Mouse (Mus musculus) cerebral cortex, adult 2 months (tissue): ENCODE measurements around the gene Ddx49.

Source experiments
- WGBS: fragments of 180-500 bp; shearing (Covaris S2); methylation state at CpG from one replicate; pipeline ENCODE4 v1.1.7; 2018; 5-methylcytosine and 5-hydroxymethylcytosine counted together

Ddx49 gene

DNA sequence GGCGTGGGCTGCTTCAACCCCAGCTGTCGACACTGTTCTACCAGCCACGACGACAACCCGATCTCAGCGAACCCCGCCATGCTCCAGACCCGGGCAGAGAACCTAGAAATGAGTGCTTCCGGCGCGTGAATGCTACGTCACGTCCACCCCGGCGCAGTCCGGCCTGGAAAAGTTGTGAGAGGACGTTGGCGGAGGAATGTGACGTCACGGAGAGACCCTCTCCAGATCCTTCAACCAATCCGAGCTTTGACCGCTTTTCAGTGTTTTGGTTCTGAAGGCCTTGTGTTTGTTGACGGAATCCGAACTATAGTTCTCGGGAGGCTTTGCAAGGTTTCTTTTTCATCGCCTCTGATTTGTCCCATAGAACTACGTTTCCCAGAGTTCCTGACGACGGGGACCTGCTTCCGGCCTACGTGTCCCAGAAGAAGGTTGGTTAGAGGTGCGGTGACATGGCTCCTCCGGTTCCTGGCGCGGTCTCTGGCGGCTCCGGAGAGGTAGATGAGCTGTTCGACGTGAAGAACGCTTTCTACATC, at the start of gene Ddx49, which contains the start of gene Cope:
TSS of gene Ddx49 (minus strand) at position 132 of the 533 bp plus-strand sequence.
TSS of gene Cope (plus strand) at position 161 of the 533 bp plus-strand sequence.
- WGBS = under 1% methylated on average over 40 of the region's 40 CpGs

DNA sequence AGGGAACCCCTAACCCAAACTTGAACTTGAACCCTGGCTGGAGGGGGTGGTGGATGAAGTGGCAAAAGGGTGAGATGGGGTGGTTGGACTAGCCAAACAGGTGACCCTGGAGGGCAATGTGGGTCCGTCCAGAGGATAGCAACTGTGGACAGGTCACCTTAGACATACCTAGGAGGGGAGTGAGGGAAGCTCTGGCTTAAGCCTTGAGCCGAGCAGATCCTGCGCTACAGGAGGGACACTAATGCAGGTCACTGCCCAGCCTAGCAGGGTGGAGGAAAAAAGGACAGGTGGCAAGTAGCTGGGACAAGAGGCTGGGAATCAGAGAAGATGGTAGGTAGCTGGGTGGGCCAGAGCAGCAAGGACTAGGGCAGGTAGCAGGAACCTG, 49.7 kb upstream of the Ddx49 start:
- WGBS = 24% methylated on average over 3 of the region's 3 CpGs

DNA sequence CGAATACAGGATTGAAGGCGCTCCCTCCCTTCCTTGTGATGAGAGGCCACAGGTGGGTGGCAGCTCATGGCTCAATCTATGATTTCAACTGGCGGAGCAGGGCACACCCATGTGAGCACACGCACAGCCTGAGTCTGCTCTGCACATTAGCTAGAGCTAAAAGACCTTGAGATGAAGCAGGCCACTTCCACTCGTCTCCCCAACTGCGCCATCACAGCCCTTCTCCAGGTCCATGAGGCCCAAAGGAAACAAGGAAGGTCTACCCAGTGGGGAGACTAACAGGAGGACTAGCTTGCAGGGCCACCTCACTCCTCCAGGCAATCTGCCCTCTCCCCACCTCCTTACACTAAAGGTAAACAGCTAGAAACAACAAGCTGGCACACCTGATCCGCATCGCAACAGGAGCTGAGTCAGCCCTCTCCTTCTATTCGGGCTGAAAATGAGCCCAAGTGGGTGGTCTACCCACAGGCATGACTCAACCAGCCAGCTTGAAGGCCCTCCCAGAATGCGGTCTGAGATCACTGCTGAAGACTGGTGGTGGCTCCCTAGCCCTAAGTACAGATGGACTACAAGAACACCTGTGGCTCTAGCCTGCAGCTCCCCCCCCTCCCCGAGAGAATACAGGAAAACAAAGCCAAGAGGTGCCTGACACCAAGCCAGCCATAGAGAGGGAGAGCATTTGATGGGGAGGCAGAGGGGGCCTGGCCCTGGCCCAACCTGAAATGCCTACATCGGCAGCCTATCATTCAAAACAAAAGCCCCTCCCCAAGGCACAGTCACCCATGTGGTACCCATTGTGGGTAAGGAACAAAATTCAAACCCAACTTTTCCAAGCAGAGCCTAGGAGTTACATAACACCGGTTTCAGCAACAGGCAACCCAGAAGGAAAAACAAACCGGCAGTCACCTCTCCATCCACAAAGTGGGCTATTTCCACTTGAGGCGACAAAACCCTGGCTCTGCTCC, 49.0 kb upstream of the Ddx49 start:
- 22% methylated on average over 15 of the region's 15 CpGs for WGBS

DNA sequence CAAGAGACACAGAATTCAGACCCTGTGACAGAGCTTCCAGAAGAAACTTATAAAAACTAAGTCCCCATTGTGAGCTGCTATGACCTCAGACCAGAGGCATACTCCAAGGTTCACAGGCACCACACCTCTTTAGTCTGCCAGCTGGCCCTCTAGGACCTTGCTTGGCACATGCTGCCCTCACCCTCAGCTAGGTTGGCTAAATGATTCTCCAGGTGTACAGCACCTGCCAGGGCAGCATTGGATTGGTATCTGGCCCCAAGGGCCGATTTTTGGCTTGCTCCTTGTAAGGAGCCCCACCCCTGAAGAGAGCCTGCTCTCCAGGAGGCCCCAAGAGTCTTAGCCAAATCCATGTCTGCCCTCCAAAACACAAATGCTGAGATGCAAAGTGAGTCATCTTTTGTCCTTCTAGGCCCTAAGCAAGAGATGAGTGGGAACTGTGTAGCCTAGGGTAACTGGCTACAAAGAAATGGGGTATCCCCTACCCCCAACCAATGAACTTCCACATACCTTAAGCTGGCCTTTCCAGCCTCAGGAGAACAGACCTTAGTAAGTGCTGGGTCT, 45.7 kb upstream of the Ddx49 start:
- 58% methylated on average over 1 of the region's 1 CpGs for WGBS

DNA sequence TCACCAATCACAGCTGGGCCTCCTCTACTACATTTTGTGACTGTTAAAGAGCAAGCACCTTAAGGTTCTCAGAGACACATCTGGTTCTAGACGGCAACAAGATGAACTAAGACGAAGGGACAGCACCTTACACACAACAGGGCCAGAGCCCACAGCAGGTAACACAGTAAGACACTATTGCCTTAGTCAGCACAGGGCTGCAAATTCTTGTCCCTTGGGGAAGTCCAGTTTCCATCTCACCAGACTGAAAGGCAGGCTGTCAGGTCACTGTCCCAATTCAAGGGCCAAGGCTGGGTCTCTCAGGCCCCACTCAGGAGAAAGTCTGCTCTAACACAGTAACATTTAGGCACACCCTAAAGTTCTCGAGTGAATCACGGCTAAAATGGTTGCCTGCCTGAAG, 45.2 kb upstream of the Ddx49 start:
- WGBS = 72% methylated on average over 4 of the region's 4 CpGs

DNA sequence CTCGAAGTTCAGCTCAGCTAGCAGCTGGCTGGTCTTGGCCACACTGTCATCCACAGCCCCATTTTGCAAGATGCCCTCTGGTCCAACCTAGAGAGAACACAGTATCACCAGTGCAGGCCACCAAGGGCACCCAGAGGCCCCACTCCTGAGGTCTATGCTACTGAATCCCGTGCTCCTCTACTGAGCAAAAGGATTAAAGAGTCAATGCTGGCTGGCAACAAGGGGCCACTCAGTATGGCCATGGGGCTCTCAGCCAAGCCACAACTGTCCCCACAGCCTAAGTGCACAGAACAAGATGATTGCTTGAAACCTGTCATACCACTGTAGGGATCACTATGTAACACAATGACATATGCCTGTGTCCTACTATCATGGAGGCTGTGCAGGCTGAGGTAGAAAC, 42.0 kb upstream of the Ddx49 start:
- 71% methylated on average over 2 of the region's 2 CpGs for WGBS

DNA sequence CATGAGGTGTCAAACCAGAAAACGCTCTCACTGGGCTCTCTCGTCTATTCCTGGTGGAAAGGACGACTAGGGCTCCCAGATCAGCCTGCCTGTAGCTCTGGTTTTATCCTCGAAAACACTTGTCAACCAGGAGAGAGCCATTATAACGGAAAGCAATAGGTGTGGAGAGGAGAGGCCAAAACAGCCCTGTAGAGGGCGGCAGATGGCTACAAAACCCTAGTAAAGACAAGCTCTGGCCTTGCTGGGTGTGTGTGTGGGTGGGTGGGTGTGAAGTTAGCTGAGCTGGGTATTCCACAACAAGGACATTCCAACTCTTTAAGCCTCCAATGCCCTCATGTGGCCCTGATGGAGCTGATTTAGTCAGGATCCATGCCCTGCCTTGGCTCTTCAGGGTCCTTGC, 41.4 kb upstream of the Ddx49 start:
- 42% methylated on average over 6 of the region's 6 CpGs for WGBS

DNA sequence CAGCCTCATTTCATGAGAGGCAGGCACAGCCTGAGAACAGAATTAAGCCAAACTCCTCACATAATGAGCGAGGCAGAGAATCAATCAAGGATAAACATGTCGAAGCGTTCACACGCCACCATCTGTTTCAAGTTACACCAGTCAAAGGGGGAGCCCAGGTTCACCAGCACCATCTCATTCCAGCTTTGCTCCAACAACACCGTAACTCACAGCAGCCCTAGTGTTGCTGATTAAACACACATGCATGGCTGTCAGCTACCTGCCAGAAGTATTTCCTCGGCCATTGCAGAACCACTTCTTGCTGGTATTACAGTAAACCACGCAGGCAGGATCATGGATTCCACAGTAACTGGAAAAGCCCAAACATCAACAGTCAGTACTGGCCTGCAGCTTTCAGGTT, 40.8 kb upstream of the Ddx49 start:
- 56% methylated on average over 7 of the region's 7 CpGs for WGBS

DNA sequence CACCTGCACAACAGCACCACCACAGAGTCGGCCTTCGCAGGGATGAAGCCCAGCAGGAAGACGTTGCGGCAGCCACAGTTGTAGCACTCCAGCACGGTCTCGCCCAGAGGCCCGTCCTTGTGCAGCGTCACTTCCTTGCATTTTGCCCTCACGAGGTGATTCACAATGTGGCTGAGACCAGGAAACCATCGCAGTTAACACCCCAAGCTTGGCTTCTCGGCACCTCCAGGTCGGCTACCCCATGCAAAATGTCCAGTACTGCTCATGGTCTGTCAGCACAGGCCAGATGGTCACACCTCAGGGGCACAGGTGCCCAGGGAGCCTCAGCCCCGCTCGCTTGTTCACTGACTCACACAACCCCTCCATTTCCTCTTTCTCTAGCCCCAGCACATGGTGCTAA, 39.7 kb upstream of the Ddx49 start:
- WGBS = 87% methylated on average over 14 of the region's 14 CpGs

DNA sequence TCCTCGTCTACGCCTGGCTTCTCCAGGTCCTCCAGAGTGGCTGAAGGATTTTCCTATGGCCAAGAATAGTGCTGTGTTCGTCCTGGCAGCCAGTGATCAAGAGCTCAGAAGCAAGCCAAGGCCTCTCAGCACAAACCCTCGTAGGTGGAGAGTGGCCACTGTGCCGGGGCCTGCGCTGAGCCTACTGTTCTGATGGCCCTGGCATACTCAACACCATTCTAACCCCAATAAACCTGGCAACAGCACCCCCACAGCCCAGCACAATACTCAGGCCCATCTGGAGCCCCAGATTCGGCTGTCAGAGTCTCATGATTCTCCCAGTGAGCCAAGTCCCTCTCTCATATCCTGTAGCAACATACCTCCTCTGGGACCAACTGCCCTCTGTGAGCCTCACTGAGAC, 38.4 kb upstream of the Ddx49 start:
- 57% methylated on average over 7 of the region's 7 CpGs for WGBS

DNA sequence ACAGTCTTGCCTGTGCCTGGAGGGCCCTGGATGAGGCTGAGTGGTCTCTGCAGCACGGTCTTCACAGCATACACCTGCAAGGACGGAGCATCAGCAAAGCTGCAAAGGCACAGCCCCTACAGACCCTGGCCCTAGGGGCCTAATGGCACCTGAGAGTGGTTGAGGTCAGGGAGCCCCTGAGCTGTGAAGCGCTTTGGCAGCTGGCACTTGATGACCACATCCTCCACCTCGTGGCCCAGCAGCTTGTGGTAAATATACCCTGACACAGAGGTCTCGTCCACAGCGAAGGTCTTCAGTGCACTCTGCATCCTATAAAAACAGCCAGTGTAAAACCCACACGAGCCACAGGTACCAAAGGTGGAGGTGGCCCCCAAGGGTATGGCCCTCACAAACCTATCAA, 36.6 kb upstream of the Ddx49 start:
- WGBS = 87% methylated on average over 7 of the region's 7 CpGs

DNA sequence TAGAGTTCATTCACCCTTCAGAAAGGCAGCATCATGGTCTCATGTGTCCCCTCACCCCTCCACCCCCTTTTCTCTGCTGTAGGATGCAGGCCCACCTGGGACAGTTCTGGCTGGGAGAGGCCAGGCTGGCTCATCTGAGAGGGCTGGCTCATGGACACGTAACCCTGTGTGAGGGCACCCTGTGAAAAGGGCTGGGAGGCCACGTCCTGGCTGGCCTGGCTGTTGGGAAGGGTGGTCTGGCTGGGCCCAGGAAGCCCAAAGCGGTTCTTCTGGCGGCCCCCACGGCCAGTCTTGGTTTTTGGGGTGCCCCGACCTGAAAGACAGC, 30.6 kb upstream of the Ddx49 start:
- WGBS = 91% methylated on average over 6 of the region's 6 CpGs

DNA sequence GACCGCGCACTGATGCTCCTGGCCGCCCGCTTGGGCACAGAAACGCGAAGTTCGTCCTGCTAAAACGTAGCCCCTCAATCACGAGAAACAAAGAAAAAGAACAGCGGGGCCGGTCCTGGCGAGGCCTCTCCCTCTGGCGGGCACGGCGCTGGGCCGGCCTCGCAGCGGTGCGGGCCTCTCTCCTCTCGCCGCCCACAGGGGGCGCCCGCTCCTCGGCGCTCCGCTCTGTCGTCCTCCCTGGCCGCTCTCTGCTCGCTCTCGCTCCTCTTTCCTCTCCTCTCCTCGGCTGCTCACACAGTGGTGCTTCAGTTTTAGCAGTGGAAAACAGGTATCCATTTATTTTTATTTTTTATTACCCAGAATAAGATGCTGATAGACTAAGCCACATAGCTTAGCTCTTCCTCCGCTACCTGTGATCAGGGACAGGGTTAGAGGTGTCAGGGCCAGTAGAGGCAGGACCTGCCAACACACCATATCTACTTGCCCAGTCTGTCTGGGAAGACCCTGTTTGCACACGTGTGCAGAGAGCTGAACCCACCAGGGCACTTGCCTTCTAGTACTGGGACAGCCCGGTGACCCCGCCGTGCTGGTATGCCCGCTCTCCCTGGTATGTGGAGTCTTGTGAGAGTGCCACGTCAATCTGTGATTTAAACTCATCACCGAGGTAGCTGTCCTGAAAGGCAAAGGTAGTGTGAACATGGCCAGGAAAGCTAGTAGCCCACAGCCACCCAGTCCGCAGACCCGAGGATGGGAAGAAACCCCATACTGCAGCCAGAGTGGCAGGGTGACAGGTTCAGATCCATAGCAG, 30.0 kb upstream of the Ddx49 start:
- 29% methylated on average over 41 of the region's 41 CpGs for WGBS

DNA sequence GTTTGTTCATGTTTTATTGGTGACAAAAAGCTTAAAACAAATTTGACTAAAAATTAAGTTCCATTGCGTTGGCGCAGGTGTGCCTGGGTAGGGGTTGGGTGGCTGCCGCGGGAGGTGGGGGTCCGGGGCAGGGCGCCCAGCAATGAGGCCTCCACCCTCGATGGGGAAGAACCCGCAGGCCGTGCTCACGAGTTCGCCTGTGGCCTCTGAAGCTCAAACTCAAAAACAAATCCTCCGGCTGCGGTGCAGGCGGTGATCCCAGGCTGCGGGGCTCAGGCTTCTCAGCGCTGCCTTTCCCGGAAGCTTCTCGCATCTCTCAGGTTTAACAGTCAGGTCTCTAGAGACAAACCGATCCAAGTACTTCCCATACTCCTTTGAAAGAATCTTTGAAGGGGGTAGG, 29.2 kb upstream of the Ddx49 start:
- 50% methylated on average over 19 of the region's 19 CpGs for WGBS

DNA sequence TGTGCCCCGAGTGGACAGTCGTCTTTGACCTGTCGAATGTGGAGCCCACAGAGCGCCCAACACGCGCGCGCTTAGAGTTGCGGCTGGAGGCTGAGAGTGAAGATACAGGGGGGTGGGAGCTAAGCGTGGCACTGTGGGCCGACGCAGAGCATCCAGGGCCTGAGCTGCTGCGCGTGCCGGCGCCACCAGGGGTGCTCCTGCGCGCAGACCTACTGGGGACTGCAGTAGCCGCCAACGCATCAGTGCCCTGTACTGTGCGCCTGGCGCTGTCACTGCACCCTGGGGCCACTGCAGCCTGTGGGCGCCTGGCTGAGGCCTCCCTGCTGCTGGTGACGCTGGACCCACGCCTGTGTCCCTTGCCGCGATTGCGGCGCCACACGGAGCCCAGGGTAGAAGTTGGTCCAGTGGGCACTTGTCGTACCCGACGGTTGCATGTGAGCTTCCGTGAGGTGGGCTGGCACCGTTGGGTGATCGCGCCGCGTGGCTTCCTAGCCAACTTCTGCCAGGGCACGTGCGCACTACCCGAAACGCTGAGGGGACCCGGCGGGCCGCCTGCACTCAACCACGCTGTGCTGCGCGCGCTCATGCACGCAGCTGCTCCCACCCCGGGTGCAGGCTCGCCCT, 28.6 kb upstream of the Ddx49 start:
- WGBS = 27% methylated on average over 53 of the region's 53 CpGs

DNA sequence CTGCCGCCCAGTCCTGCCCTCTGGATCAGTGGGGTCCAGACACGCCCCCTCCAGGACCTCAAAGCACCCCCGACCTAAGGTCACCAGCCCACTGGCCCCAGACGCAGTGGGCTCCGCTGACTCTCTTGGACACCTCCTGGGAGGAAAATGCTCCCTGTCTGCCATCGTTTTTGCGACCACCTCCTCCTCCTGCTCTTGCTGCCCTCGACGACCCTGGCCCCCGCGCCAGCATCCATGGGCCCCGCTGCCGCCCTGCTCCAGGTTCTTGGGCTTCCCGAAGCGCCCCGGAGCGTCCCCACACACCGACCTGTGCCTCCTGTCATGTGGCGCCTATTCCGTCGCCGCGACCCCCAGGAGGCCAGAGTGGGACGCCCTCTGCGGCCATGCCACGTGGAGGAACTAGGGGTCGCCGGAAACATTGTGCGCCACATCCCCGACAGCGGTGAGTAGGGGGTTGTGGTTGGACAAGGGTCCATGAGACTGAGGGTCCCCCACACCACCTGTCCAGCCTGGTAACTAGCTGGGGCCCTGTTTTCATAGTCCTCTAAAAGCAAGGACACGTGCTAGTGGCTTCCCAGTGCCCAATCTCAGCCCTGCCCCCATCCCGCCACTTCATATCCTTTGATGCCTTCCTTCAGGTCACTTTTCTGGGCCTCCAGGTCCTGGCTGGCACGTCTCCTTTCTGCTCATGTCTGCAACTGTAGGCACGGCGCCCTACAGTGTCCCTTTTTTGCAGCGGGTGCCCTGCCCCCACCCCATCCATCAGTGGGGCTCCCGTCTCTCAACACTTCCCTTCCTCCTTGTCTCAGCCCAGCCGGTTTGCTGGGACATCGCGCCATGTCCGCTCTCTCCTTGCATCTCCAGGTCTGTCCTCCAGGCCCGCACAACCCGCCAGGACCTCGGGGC, 27.8 kb upstream of the Ddx49 start:
- 24% methylated on average over 45 of the region's 45 CpGs for WGBS

DNA sequence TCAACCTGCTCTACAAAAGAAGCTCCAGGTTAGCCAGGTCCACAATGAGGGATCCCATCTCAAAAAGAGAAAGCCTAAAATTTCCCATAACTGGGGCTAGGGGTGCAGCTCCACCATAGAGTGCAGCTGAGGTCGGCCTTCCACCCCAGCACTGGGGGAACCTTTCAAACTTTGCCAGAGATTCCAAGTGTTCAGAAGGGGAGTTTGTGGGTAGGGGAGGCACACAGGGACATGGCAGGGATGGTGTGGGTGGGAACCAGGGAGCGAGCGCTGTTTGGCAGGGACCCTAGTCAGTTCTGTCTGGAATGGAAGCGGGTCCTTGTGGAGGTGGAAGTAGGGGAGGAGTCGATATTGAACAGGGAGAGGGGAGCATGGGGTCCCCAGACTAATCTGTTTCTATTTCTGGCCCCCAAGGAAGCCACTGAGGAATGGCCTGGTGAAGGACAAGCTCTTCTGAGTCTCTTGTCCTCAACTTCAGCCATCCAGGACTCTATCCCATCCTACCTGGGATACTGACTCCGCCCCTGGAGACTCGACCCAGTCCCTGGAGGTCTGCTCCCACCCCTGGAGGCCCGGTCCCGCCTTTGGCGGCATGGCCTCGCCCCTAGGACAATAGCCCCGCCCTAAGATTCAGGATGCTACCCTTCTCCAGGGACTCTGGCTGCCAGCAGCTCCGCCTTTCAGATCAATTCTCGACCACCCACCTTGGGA, 27.0 kb upstream of the Ddx49 start, which contains the start of gene Gdf1:
TSS of gene Gdf1 (plus strand) at position 694 of the 711 bp plus-strand sequence.
- WGBS = 35% methylated on average over 14 of the region's 14 CpGs

DNA sequence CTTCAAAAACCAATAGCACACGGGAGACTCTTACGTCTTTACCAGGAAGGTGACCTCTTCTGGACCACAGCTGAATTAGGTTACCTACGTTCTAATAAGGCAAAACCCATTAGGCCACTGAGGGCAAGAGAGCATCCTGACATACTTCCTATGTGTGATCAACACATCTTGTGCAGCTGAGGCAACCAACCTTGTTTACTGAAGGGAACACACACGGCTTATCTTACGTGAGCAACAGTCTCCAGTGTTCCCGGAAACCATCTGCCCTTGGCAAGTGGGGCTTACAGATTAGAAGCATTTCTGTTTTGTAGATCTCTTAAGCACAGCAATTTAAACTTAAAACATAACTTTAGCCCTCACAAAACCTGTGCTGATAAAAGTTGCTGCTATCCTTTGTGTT, 25.2 kb upstream of the Ddx49 start:
- 72% methylated on average over 6 of the region's 6 CpGs for WGBS

DNA sequence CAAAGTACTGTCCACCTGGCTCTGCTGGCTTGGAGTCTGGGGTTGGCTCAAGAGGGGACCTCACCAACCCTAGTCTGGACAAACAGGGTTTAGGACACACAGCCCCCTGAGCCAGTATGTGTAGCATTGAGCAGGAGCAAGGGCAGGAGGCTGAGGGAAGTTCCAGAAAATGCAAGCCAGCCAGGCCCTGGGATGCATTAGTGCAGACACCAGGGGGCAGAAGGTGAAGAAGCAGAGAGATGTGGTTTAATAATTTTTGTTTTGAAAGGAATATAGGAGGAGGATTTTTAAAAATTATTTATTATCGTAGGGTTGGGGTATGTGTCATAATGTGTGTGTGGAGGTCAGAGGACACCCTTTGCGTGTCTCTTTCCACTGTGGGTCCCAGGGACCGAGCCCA, 21.4 kb upstream of the Ddx49 start:
- 92% methylated on average over 3 of the region's 3 CpGs for WGBS

DNA sequence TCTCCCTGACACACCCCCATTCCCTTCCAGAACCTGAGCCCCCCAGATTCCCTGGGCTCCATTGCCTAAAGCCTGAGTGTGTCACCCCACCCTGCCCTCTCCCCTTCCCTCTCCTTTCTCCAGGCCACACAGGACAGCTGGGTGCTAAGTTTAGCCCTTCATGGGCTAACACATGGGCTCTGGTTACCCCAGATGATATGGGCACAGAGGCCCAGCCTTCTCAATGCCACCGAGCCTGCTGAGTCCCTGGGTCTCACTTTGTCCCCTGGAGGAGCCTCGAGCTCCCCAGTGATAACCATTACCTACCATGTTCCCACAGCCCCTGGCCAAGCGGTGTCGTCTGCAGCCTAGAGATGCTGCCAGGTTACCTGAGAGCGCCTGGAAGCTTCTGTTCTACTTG, 15.6 kb upstream of the Ddx49 start:
- WGBS = 74% methylated on average over 5 of the region's 5 CpGs
